Mouse (Mus musculus) neural tube, embryonic 15.5 days (tissue): ENCODE results near the gene Slc38a3. TPM values are rescaled to one million over a fixed set of nuclear protein-coding genes. Genes with fewer than 3 reads are reported as not detected.
A peak's percentile ranks its signal among the peaks of the same experiment; 100 is the strongest.

ENCODE experiments used
- ATAC-seq: fragments of 200-750 bp; cut with Nextera tagmentation; 2 replicates; pipeline ENCODE4 v1.8.0; 2017; ENCODE audit warnings: mild to moderate bottlenecking, moderate TSS enrichment, moderate library complexity; ENCODE audit not compliant: low FRiP score
- H3K27ac ChIP-seq: fragments of 300-500 bp; sonication (generic); replicated peaks from 2 replicates; pipeline ENCODE4 v1.5.1; 2015; ENCODE audit warnings: mild to moderate bottlenecking, inconsistent platforms
- H3K27me3 ChIP-seq: fragments of 300-500 bp; sonication (generic); replicated peaks from 2 replicates; pipeline ENCODE4 v1.6.1; 2015; ENCODE audit warnings: inconsistent platforms
- H3K36me3 ChIP-seq: fragments of 300-500 bp; sonication (generic); 2 replicates; pipeline ENCODE4 v1.6.1; 2015; ENCODE audit warnings: inconsistent platforms
- H3K4me1 ChIP-seq: fragments of 300-500 bp; sonication (generic); 2 replicates; pipeline ENCODE4 v1.6.1; 2015; ENCODE audit warnings: inconsistent platforms
- H3K4me2 ChIP-seq: fragments of 300-500 bp; sonication (generic); 2 replicates; pipeline ENCODE4 v1.6.1; 2015; ENCODE audit warnings: inconsistent platforms, mild to moderate bottlenecking, moderate library complexity
- H3K4me3 ChIP-seq: fragments of 300-500 bp; sonication (generic); replicated peaks from 2 replicates; pipeline ENCODE4 v1.5.1; 2015; ENCODE audit warnings: mild to moderate bottlenecking, inconsistent platforms
- H3K9ac ChIP-seq: fragments of 300-500 bp; sonication (generic); replicated peaks from 2 replicates; pipeline ENCODE4 v1.6.1; 2015; ENCODE audit warnings: mild to moderate bottlenecking, inconsistent platforms
- H3K9me3 ChIP-seq: fragments of 300-500 bp; sonication (generic); replicated peaks from 2 replicates; pipeline ENCODE4 v1.6.1; 2016; ENCODE audit warnings: inconsistent platforms
- WGBS: fragments of 180-500 bp; shearing (Covaris S2); methylation state at CpG from one replicate; pipeline ENCODE4 v1.1.7; 2015; ENCODE audit warnings: mixed read lengths; 5-methylcytosine and 5-hydroxymethylcytosine counted together
- polyA plus RNA-seq: library from polyadenylated mRNA; unstranded; fragments of >200 nt; fragmentation: Nextera tagmentation; extraction: Ambion mirVana; gene quantifications from 2 replicates; pipeline ENCODE4 v1.2.1, GENCODE M21; 2015

Slc38a3 gene
- polyA plus RNA-seq, 1 experiment from 2014 or later, result 35.4 TPM

GRCm38 (mm10) chr9:107702606-107703185 is 33.4 kb upstream of the Slc38a3 start:
- 73% methylated on average over 3 of the region's 3 CpGs for WGBS

GRCm38 (mm10) chr9:107701594-107701993 is 32.3 kb upstream of the Slc38a3 start:
- 26% methylated on average over 12 of the region's 12 CpGs for WGBS
- no peaks in the 10 kb centered on the region for H3K27me3 ChIP-seq
- H3K9me3 ChIP-seq, result no peaks in the 10 kb centered on the region
- peaks cover 82% of the 10 kb centered on the region for H3K4me1 ChIP-seq
- H3K27ac ChIP-seq, result peak overlapping the region; percentile 61
- no peak overlapping the region for H3K9ac ChIP-seq
- ATAC-seq, result no peak
- H3K4me2 ChIP-seq, result no peak overlapping the region
- no peaks in the 10 kb centered on the region for H3K36me3 ChIP-seq
- no peak overlapping the region for H3K4me3 ChIP-seq

More at GRCm38 (mm10) chr9:107702606-107703185, 33.4 kb upstream of the Slc38a3 start:
- ATAC-seq, result no peak
- H3K9ac ChIP-seq, result peak overlapping the region; percentile 26; the same call in 1 of the 2 replicates
- H3K4me2 ChIP-seq, result no peak overlapping the region
- no peaks in the 10 kb centered on the region for H3K9me3 ChIP-seq
- H3K27me3 ChIP-seq, result no peaks in the 10 kb centered on the region
- peak overlapping the region; percentile 25; the same call in 1 of the 2 replicates for H3K27ac ChIP-seq
- H3K4me1 ChIP-seq, result peaks cover 82% of the 10 kb centered on the region
- no peaks in the 10 kb centered on the region for H3K36me3 ChIP-seq
- H3K4me3 ChIP-seq, result no peak overlapping the region

- no peak for ATAC-seq
- no peaks in the 10 kb centered on the region for H3K9me3 ChIP-seq
- H3K27ac ChIP-seq, result peak overlapping the region; percentile 48
- H3K9ac ChIP-seq, result no peak overlapping the region; the same call in 1 of the 2 replicates
- peaks cover 86% of the 10 kb centered on the region for H3K4me1 ChIP-seq
- no peak overlapping the region for H3K4me3 ChIP-seq
- 35% methylated on average over 6 of the region's 6 CpGs for WGBS
- H3K27me3 ChIP-seq, result no peaks in the 10 kb centered on the region
- peak overlapping the region; percentile 22 for H3K4me2 ChIP-seq
- H3K36me3 ChIP-seq, result no peaks in the 10 kb centered on the region
These were observed 30.8 kb upstream of the Slc38a3 start for GRCm38 (mm10) chr9:107700114-107700571.

- Histone ChIP-seq H3K9ac (no peak overlapping the region), H3K4me3 (no peak overlapping the region), H3K27ac (no peak overlapping the region), H3K36me3 (no peaks in the 10 kb centered on the region), H3K27me3 (no peaks in the 10 kb centered on the region), H3K4me1 (peaks cover 89% of the 10 kb centered on the region), H3K9me3 (no peaks in the 10 kb centered on the region), H3K4me2 (peak overlapping the region; percentile 22)
- ATAC-seq, result no peak
- 10% methylated on average over 9 of the region's 9 CpGs for WGBS
These were observed 30.1 kb upstream of the Slc38a3 start for GRCm38 (mm10) chr9:107699376-107699980.

- 0 out of 2 replicates have a peak, but pooled peaks have one; percentile 13 for ATAC-seq
- Histone ChIP-seq H3K36me3 (no peaks in the 10 kb centered on the region), H3K4me2 (peak overlapping the region; percentile 22), H3K27ac (peak overlapping the region; percentile 28; the same call in 1 of the 2 replicates), H3K27me3 (no peaks in the 10 kb centered on the region), H3K4me3 (no peak overlapping the region), H3K9me3 (no peaks in the 10 kb centered on the region), H3K4me1 (peaks cover 82% of the 10 kb centered on the region), H3K9ac (no peak overlapping the region)
- WGBS, result 18% methylated on average over 14 of the region's 14 CpGs
These were observed 29.4 kb upstream of the Slc38a3 start for GRCm38 (mm10) chr9:107698611-107699190.

- WGBS, result 9% methylated on average over 14 of the region's 14 CpGs
- H3K27ac ChIP-seq, result peak overlapping the region; percentile 28; the same call in 1 of the 2 replicates
- no peaks in the 10 kb centered on the region for H3K9me3 ChIP-seq
- no peak overlapping the region for H3K9ac ChIP-seq
- ATAC-seq, result 0 out of 2 replicates have a peak, but pooled peaks have one; percentile 6
- peaks cover 79% of the 10 kb centered on the region for H3K4me1 ChIP-seq
- no peaks in the 10 kb centered on the region for H3K36me3 ChIP-seq
- no peak overlapping the region for H3K4me3 ChIP-seq
- no peaks in the 10 kb centered on the region for H3K27me3 ChIP-seq
- peak overlapping the region; percentile 26 for H3K4me2 ChIP-seq
These were observed 28.6 kb upstream of the Slc38a3 start for GRCm38 (mm10) chr9:107697811-107698521.

- no peak overlapping the region for H3K9ac ChIP-seq
- H3K27ac ChIP-seq, result no peak overlapping the region
- peaks cover 8% of the 10 kb centered on the region; the same call in 1 of the 2 replicates for H3K36me3 ChIP-seq
- WGBS, result 27% methylated on average over 9 of the region's 9 CpGs
- no peaks in the 10 kb centered on the region for H3K9me3 ChIP-seq
- no peak overlapping the region for H3K4me3 ChIP-seq
- H3K27me3 ChIP-seq, result no peaks in the 10 kb centered on the region
- no peak for ATAC-seq
- no peak overlapping the region for H3K4me2 ChIP-seq
- H3K4me1 ChIP-seq, result peaks cover 70% of the 10 kb centered on the region
These were observed 27.7 kb upstream of the Slc38a3 start for GRCm38 (mm10) chr9:107696845-107697610.

GRCm38 (mm10) chr9:107696106-107696479 is 26.8 kb upstream of the Slc38a3 start:
- WGBS, result 53% methylated on average over 6 of the region's 6 CpGs
- Histone ChIP-seq H3K36me3 (peaks cover 16% of the 10 kb centered on the region), H3K4me3 (no peak overlapping the region), H3K9me3 (no peaks in the 10 kb centered on the region), H3K27me3 (no peaks in the 10 kb centered on the region), H3K9ac (0 out of 2 replicates have a peak overlapping the region, but pooled peaks have one; percentile 14), H3K27ac (no peak overlapping the region), H3K4me2 (no peak overlapping the region), H3K4me1 (peaks cover 61% of the 10 kb centered on the region)
- ATAC-seq, result no peak

GRCm38 (mm10) chr9:107695441-107696105 is 26.2 kb upstream of the Slc38a3 start:
- Histone ChIP-seq H3K9me3 (no peaks in the 10 kb centered on the region), H3K9ac (peak overlapping the region; percentile 14; the same call in 1 of the 2 replicates), H3K27me3 (no peaks in the 10 kb centered on the region), H3K4me2 (no peak overlapping the region), H3K4me1 (peaks cover 56% of the 10 kb centered on the region), H3K27ac (no peak overlapping the region), H3K36me3 (peaks cover 16% of the 10 kb centered on the region), H3K4me3 (no peak overlapping the region)
- 85% methylated on average over 12 of the region's 12 CpGs for WGBS
- ATAC-seq, result no peak

GRCm38 (mm10) chr9:107694627-107695026 is 25.3 kb upstream of the Slc38a3 start:
- Histone ChIP-seq H3K27me3 (no peaks in the 10 kb centered on the region), H3K4me1 (peaks cover 46% of the 10 kb centered on the region)
- no peak for ATAC-seq

More at GRCm38 (mm10) chr9:107694627-107695026, 25.3 kb upstream of the Slc38a3 start:
- Histone ChIP-seq H3K36me3 (peaks cover 16% of the 10 kb centered on the region), H3K4me2 (no peak overlapping the region), H3K9ac (no peak overlapping the region), H3K9me3 (no peaks in the 10 kb centered on the region), H3K4me3 (no peak overlapping the region), H3K27ac (no peak overlapping the region)
- 77% methylated on average over 7 of the region's 7 CpGs for WGBS
